Mouse (Mus musculus) splenic B cell, adult 2 months (primary cell): ENCODE measurements around the gene Col5a1.

Experiments used
- DNase-seq: peaks from one replicate; pipeline ENCODE4 v3.0.0-alpha.2; 2011; ENCODE audit warnings: low read depth, low spot score
- H3K27me3 ChIP-seq: 2 replicates; pipeline ENCODE4 v1.6.1; 2012; ENCODE audit warnings: mild to moderate bottlenecking, low read length, moderate library complexity, mixed read lengths; ENCODE audit not compliant: control insufficient read depth, poor library complexity, insufficient read depth, severe bottlenecking
- H3K36me3 ChIP-seq: 2 replicates; pipeline ENCODE4 v1.6.1; 2012; ENCODE audit warnings: mild to moderate bottlenecking, low read length, moderate library complexity, mixed read lengths; ENCODE audit not compliant: control insufficient read depth, poor library complexity, insufficient read depth, severe bottlenecking

Gene Col5a1

DNA sequence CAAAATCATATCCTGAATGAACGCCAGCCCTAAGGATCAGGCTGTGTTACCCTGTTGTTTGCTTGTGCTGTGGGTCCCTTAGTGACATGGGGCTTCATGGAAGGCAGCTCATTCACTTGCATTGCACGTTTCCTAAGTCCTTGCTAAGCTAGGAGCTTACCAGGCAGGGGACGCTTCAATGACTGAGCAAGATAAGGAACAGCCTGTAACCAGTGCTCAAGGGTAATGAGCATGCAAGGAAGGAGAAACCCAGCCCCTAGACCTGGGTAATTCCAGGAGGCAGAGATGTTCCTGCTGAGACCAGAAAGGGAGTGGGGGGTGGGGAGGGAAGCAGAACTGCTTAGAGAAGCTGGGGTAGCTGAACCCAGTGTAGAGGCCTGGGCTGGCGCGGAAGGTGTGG, 107.2 kb downstream of the Col5a1 start:
- H3K36me3 ChIP-seq: no peaks in the 10 kb centered on the region
- no peak for DNase-seq

GRCm38 (mm10) chr2:27999996-28000583, 113.9 kb downstream of the Col5a1 start:
- no peak for DNase-seq
- Histone ChIP-seq H3K36me3 (no peaks in the 10 kb centered on the region), H3K27me3 (no peaks in the 10 kb centered on the region)

More for the DNA sequence above, 107.2 kb downstream of the Col5a1 start:
- no peaks in the 10 kb centered on the region for H3K27me3 ChIP-seq

- H3K27me3 ChIP-seq: no peaks in the 10 kb centered on the region
- no peaks in the 10 kb centered on the region for H3K36me3 ChIP-seq
- no peak for DNase-seq
Observed at GRCm38 (mm10) chr2:28000660-28001059, 114.4 kb downstream of the Col5a1 start.

GRCm38 (mm10) chr2:28001206-28001605, 115.0 kb downstream of the Col5a1 start:
- Histone ChIP-seq H3K27me3 (no peaks in the 10 kb centered on the region), H3K36me3 (no peaks in the 10 kb centered on the region)
- no peak for DNase-seq

- Histone ChIP-seq H3K36me3 (no peaks in the 10 kb centered on the region), H3K27me3 (no peaks in the 10 kb centered on the region)
- DNase-seq: no peak
Observed at GRCm38 (mm10) chr2:28005187-28005586, 119.0 kb downstream of the Col5a1 start.

DNA sequence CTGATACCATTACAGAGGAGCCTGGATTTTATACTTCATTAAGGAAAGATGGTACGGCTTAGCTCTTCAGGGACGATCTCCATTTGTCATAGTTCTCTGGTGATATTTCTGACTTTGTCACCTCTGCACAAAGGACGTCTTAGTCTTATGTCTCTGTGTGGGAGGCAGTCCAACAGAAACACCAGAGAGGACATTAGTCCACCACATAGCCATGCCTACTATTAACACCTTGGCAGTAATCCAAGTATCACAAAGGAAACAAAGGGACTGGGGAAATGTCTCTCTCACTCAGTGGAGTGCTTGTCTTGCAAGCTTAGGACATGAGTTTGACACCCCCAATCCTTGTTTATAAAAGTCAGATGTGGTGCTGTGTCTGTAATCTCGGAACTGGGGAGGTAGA, 122.0 kb downstream of the Col5a1 start:
- H3K36me3 ChIP-seq: no peaks in the 10 kb centered on the region
- DNase-seq: no peak
- no peaks in the 10 kb centered on the region for H3K27me3 ChIP-seq

DNA sequence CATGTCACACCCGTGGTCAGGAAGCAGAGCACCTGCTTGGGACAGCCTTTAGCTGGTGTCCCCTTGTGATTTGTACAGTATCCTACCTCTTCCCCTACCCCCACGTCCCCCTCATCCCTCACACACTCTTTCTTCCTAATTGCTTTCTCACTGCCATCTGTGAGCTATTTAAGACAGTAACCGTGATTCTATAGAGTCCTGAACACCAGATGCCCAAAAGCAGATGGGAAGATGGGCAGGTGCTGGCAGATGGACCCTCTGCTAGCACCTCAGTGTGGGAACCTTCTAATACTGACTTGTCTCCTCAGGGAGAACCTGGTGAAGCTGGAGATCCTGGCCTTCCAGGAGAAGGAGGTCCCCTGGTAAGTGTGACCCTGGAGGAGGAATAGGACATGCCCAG, 126.1 kb downstream of the Col5a1 start:
- Histone ChIP-seq H3K27me3 (no peaks in the 10 kb centered on the region), H3K36me3 (no peaks in the 10 kb centered on the region)
- no peak for DNase-seq

DNA sequence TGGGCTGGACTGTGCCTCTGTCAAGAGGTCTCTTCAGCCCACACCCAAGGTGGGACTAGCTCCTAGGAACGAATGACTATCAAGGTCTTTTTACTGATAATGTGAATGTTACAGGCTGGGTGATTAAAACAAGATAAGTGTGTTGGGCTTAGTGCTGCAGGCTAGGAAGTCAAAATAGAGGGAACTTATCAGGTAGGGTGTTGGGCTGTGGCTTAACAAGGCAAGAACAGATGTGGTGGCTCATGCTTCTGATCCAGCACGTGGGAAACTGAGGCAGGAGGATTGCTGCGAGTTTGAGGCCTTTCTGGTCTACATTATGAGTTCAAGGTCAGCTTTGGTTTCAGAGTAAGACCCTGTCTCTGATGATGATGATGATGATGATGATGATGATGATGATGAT, 128.6 kb downstream of the Col5a1 start:
- no peaks in the 10 kb centered on the region for H3K36me3 ChIP-seq
- no peak for DNase-seq
- no peaks in the 10 kb centered on the region for H3K27me3 ChIP-seq

- H3K27me3 ChIP-seq: no peaks in the 10 kb centered on the region
- H3K36me3 ChIP-seq: no peaks in the 10 kb centered on the region
- DNase-seq: no peak
Observed at GRCm38 (mm10) chr2:28024416-28024815, 138.2 kb downstream of the Col5a1 start.

GRCm38 (mm10) chr2:28025776-28026175, 139.6 kb downstream of the Col5a1 start:
- Histone ChIP-seq H3K27me3 (no peaks in the 10 kb centered on the region), H3K36me3 (no peaks in the 10 kb centered on the region)
- DNase-seq: no peak

- H3K27me3 ChIP-seq: no peaks in the 10 kb centered on the region
- H3K36me3 ChIP-seq: no peaks in the 10 kb centered on the region
- no peak for DNase-seq
Observed at GRCm38 (mm10) chr2:28031860-28032259, 145.6 kb downstream of the Col5a1 start.

DNA sequence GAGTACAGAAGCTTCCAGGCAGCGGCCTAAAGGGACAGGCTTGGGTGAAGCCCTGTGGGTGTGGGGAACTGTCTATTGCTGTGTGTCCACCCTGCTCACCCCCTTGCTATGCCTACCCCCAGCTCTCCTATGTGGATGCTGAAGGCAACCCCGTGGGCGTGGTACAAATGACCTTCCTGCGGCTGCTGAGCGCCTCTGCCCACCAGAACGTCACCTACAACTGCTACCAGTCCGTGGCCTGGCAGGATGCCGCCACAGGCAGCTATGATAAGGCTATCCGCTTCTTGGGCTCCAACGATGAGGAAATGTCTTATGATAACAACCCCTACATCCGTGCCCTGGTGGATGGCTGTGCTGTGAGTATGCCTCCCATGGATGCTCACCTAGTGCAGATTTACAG, 146.2 kb downstream of the Col5a1 start:
- no peak for DNase-seq
- Histone ChIP-seq H3K36me3 (no peaks in the 10 kb centered on the region), H3K27me3 (no peaks in the 10 kb centered on the region)

GRCm38 (mm10) chr2:28034011-28034710, 147.9 kb downstream of the Col5a1 start:
- no peaks in the 10 kb centered on the region for H3K27me3 ChIP-seq
- no peak for DNase-seq
- H3K36me3 ChIP-seq: no peaks in the 10 kb centered on the region

DNA sequence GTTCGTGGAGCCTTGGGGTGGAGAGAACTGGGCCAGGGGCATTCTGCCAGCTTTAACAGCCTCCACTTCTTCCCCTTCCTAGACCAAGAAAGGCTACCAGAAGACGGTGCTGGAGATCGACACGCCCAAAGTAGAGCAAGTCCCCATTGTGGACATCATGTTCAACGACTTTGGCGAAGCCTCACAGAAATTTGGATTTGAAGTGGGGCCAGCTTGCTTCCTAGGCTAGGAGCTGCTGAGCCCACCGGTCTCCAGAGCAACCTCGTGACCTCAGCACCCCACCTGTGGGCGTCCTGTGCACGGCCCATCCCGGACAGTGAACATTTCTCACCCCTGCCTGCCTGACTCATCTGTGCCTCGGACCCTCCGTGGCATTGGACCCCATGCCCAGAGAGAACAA, 150.6 kb downstream of the Col5a1 start:
- Histone ChIP-seq H3K36me3 (no peaks in the 10 kb centered on the region), H3K27me3 (no peaks in the 10 kb centered on the region)
- DNase-seq: no peak

DNA sequence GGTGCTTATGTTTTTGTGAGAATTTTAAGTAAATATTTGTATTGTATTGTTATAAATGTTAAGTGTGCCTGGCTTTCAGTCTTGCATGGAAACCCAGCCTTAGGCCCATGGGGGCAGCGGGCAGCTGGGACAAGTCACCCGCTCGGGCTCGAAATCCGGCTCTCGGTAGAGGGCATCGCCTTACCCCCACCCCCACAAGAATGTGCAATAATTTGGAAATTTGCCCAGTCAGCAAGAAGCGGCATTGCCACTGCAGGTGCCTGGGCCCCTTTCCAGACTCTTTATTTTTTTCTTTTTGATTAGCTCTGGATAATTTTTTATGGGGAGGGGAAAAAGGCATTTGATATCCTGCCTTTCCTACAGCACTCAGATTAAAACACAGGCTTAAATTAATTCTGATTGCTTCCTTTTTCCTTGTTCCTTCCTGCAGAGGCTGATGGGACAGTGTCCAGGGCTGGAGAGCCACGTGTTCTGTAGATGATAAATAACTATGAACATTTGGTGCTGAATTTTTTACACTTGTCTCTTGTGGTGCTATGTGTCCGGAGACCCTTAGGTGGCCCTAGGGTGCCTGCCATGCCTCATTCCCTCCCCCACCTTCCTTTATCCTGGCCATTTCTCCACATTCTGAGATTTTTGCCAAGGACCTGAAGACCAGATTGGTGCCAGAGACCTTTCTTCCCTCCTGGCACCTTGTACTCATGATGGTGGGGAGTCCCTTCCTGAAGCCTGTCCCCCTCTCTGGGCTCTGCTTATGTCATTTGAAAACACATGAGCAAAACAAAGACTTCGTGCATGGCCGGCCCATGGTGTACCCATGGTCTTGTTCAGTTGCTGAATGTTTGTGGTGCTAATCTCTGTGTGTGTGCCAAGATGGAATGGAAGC, 151.5 kb downstream of the Col5a1 start:
- H3K36me3 ChIP-seq: no peaks in the 10 kb centered on the region
- no peaks in the 10 kb centered on the region for H3K27me3 ChIP-seq
- DNase-seq: no peak
